9 mouse cellular contexts compared by ENCODE assay signal in the genomic region with DNA sequence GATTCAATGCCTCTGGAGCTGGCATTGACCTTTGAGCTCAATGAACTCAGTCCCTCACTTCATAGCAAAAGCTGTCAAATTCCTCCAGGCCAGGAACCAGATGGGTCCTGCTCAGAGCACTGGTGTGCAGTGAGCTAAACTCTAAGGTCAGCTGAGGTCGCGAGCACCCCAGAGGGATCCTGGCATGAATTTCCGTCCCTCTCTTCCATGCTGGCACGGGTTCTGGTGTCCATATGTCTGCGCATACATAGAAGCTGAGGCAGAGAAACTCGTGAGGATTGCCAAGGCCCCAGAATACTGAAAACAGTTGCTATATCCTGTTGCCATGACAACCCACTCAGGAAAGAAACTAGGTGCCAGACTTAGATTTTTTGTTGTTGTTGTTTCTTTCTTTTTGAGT.
DNase-seq lines count a peak whose midpoint lies in the region; ATAC-seq lines count a peak whose summit lies in the region.
"Had no signal": no experiment of that assay in that cellular context is flagged by ENCODE, and none has a peak within 500 bp of the region (broad histone marks: within the 10 kb centered on the region; RNA-seq: fewer than 3 reads in every experiment).

No protein-coding gene starts in this region.

- 42% methylated on average over 6 of the region's 6 CpGs for WGBS in neural tube, embryonic 15.5 days

- no peaks in the 10 kb centered on the region for H3K36me3 ChIP-seq in neural tube, embryonic 15.5 days
- H3K36me3 ChIP-seq: embryonic facial prominence, embryonic 15.5 days had no signal

- no peaks in the 10 kb centered on the region for H3K9me3 ChIP-seq in neural tube, embryonic 15.5 days (replicated peaks)
- H3K9me3 ChIP-seq: embryonic facial prominence, embryonic 15.5 days had no signal

- H3K4me2 ChIP-seq in neural tube, embryonic 15.5 days, result no peak overlapping the region
- H3K4me2 ChIP-seq: embryonic facial prominence, embryonic 15.5 days had no signal

- H3K4me1 ChIP-seq in neural tube, embryonic 15.5 days, result peaks cover 7% of the 10 kb centered on the region; the same call in 1 of the 2 replicates
- H3K4me1 ChIP-seq: embryonic facial prominence, embryonic 15.5 days had no signal

- H3K27ac ChIP-seq in neural tube, embryonic 15.5 days (replicated peaks), result no peak overlapping the region
- H3K27ac ChIP-seq: embryonic facial prominence, embryonic 15.5 days had no signal

- no peak overlapping the region for H3K4me3 ChIP-seq in neural tube, embryonic 15.5 days (replicated peaks)
- H3K4me3 ChIP-seq: embryonic facial prominence, embryonic 15.5 days had no signal

- H3K27me3 ChIP-seq in neural tube, embryonic 15.5 days (replicated peaks), result no peaks in the 10 kb centered on the region
- H3K27me3 ChIP-seq: embryonic facial prominence, embryonic 15.5 days had no signal

- no peak overlapping the region for H3K9ac ChIP-seq in neural tube, embryonic 15.5 days (replicated peaks)
- H3K9ac ChIP-seq: embryonic facial prominence, embryonic 15.5 days had no signal

- ATAC-seq in neural tube, embryonic 15.5 days (ENCODE audit: low FRiP score), result no peak

- DNase-seq in neural tube, embryonic 10.5 days (ENCODE audit: extremely low spot score, low spot score), result peak; percentile 49
- peak; percentile 70 to 80 for DNase-seq in frontal cortex, postnatal 10 days (ENCODE audit: low spot score in 2 of 2)
- DNase-seq in left cerebral cortex, adult 11 months (ENCODE audit: low spot score), result peak; percentile 83
- DNase-seq in right cerebral cortex, postnatal 14 days, result peak; percentile 77
- DNase-seq in spleen, postnatal 10 days (ENCODE audit: low spot score in 2 of 2), result no peak
- no peak for DNase-seq in urinary bladder, postnatal 10 days (ENCODE audit: low spot score)
- DNase-seq in T-cell, adult 2 months (ENCODE audit: low spot score), result no peak

Comparison
In these comparisons a context has a peak if more than half of its experiments do, and no peak if none do; other contexts are left out.
1. DNase-seq: peak in neural tube, embryonic 10.5 days (single experiment), frontal cortex, postnatal 10 days (2 of 2), left cerebral cortex, adult 11 months (single experiment) and right cerebral cortex, postnatal 14 days (single experiment); none in spleen, postnatal 10 days (0 of 2), urinary bladder, postnatal 10 days (single experiment) and T-cell, adult 2 months (single experiment).